Mouse (Mus musculus): ENCODE measurements at regions not wholly inside any gene's neighbourhood (a gene's known extent, or its start where the extent isn't known, plus 50 kb on each side); places are given as distances from the start of the nearest gene placed in this dataset.
"Not testable (repeated sequence)": the region's sequence is repeated elsewhere in the genome, so short reads cannot be mapped to it uniquely, and the experiment has no call there.

DNA sequence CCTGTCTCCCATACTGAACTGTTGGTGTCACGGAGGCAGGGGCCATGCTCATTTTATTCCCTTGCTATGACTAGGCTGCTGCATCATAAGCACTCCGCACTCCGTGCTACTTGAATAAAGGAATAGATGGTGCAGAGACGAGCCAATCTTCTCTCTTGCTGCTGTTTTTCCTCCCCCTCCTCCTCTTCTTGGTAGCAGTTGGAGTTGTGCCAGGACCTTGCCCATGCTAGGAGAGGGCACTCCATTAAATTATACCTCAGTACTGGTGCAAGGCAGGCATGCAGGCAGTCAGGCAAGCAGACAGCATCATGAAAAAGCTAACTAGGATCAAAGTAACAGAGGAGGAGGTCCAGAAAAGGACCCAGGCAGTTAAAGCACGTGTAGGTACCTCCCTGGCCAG, 96.6 kb upstream of the Gmds start:
- WGBS = 63% methylated on average over 5 of the region's 5 CpGs
- DNase-seq (ENCODE audit: low spot score) (no peak), ATAC-seq (ENCODE audit: low FRiP score) (peak; percentile 34; the same call in 1 of the 2 replicates)
- Histone ChIP-seq H3K27ac (no peak overlapping the region), H3K9me3 (ENCODE audit: control insufficient read depth, low read length) (no peaks in the 10 kb centered on the region), H3K4me3 (replicated peaks; ENCODE audit: low read length) (no peak overlapping the region), H3K27me3 (ENCODE audit: control insufficient read depth, insufficient read depth, low read length) (no peaks in the 10 kb centered on the region), H3K4me2 (replicated peaks) (no peak overlapping the region), H3K9ac (no peak overlapping the region), H3K4me1 (replicated peaks; ENCODE audit: control insufficient read depth, insufficient read depth, low read length) (no peaks in the 10 kb centered on the region), H3K36me3 (replicated peaks; ENCODE audit: control insufficient read depth, insufficient read depth) (no peaks in the 10 kb centered on the region)

DNA sequence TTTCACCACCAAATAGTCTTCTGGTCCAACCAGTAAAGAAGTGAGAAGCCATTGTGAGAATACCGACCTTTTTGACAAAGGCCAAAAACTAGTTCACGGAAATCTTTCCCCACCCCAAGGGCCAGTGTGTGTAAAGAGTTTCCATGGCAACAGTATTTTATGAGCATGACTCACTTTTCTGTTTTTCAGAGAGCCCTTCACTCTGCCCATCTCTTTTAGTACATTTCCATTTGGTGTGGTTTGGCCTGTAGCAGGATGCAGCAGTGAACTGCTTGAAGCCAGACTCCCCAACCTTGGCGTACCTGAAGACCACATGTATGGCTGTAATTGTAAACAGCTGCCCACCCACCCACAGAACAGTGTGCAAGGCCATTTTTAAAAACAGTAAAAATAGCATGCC, 89.9 kb upstream of the Gmds start:
- H3K4me3 ChIP-seq (replicated peaks; ENCODE audit: low read length) = no peak overlapping the region
- ATAC-seq (ENCODE audit: low FRiP score) = no peak

GRCm38 (mm10) chr13:32426906-32427305, 88.4 kb upstream of the Gmds start:
- Histone ChIP-seq H3K4me2 (replicated peaks) (no peak overlapping the region), H3K4me1 (replicated peaks; ENCODE audit: control insufficient read depth, insufficient read depth, low read length) (no peaks in the 10 kb centered on the region), H3K4me3 (replicated peaks; ENCODE audit: low read length) (no peak overlapping the region), H3K27ac (no peak overlapping the region), H3K9me3 (ENCODE audit: control insufficient read depth, low read length) (no peaks in the 10 kb centered on the region), H3K27me3 (ENCODE audit: control insufficient read depth, insufficient read depth, low read length) (no peaks in the 10 kb centered on the region), H3K9ac (no peak overlapping the region), H3K36me3 (replicated peaks; ENCODE audit: control insufficient read depth, insufficient read depth) (no peaks in the 10 kb centered on the region)
- ATAC-seq (ENCODE audit: low FRiP score) (no peak), DNase-seq (ENCODE audit: low spot score) (no peak)
- WGBS = 88% methylated on average over 13 of the region's 13 CpGs

More for the DNA sequence above, 89.9 kb upstream of the Gmds start:
- 45% methylated on average over 3 of the region's 3 CpGs for WGBS
- no peaks in the 10 kb centered on the region for H3K27me3 ChIP-seq (ENCODE audit: control insufficient read depth, insufficient read depth, low read length)
- no peaks in the 10 kb centered on the region for H3K4me1 ChIP-seq (replicated peaks; ENCODE audit: control insufficient read depth, insufficient read depth, low read length)
- DNase-seq (ENCODE audit: low spot score) = no peak
- H3K36me3 ChIP-seq (replicated peaks; ENCODE audit: control insufficient read depth, insufficient read depth) = no peaks in the 10 kb centered on the region
- H3K4me2 ChIP-seq (replicated peaks) = no peak overlapping the region
- H3K27ac ChIP-seq = no peak overlapping the region
- H3K9me3 ChIP-seq (ENCODE audit: control insufficient read depth, low read length) = no peaks in the 10 kb centered on the region
- H3K9ac ChIP-seq = no peak overlapping the region

GRCm38 (mm10) chr13:32426199-32426598, 87.7 kb upstream of the Gmds start:
- 73% methylated on average over 7 of the region's 7 CpGs for WGBS
- no peak for DNase-seq (ENCODE audit: low spot score)
- ATAC-seq (ENCODE audit: low FRiP score) = no peak

GRCm38 (mm10) chr13:32424543-32424942, 86.0 kb upstream of the Gmds start:
- not testable (repeated sequence) for H3K9ac ChIP-seq; ATAC-seq (ENCODE audit: low FRiP score); DNase-seq (ENCODE audit: low spot score); H3K36me3 ChIP-seq (replicated peaks; ENCODE audit: control insufficient read depth, insufficient read depth); H3K27ac ChIP-seq; H3K9me3 ChIP-seq (ENCODE audit: control insufficient read depth, low read length); H3K4me2 ChIP-seq (replicated peaks); H3K4me3 ChIP-seq (replicated peaks; ENCODE audit: low read length); H3K4me1 ChIP-seq (replicated peaks; ENCODE audit: control insufficient read depth, insufficient read depth, low read length); H3K27me3 ChIP-seq (ENCODE audit: control insufficient read depth, insufficient read depth, low read length)
- 92% methylated on average over 9 of the region's 9 CpGs for WGBS

More at GRCm38 (mm10) chr13:32426199-32426598, 87.7 kb upstream of the Gmds start:
- no peaks in the 10 kb centered on the region for H3K9me3 ChIP-seq (ENCODE audit: control insufficient read depth, low read length)
- H3K27ac ChIP-seq = no peak overlapping the region
- H3K4me2 ChIP-seq (replicated peaks) = no peak overlapping the region
- H3K27me3 ChIP-seq (ENCODE audit: control insufficient read depth, insufficient read depth, low read length) = no peaks in the 10 kb centered on the region
- H3K9ac ChIP-seq = no peak overlapping the region
- no peaks in the 10 kb centered on the region for H3K36me3 ChIP-seq (replicated peaks; ENCODE audit: control insufficient read depth, insufficient read depth)
- no peak overlapping the region for H3K4me3 ChIP-seq (replicated peaks; ENCODE audit: low read length)
- no peaks in the 10 kb centered on the region for H3K4me1 ChIP-seq (replicated peaks; ENCODE audit: control insufficient read depth, insufficient read depth, low read length)

DNA sequence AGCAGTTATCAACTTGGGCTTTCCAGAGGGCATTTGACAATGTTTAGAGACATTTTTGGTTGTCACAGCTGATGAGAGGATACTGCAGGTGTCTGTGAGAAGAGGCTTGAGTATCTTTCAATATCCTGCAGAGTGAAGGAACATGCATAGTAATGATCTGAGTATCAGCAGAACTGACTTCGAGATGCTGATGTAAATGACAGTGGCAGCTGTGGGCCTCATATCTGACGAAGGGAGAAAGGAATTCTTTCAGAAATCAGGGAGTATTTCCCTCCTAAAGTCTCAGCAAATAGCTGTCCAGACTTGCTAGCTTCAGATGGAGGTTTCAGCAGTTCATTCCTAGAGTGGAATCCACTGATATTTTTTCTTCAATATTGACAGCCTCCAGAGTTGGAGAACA, 83.9 kb upstream of the Gmds start:
- ATAC-seq (ENCODE audit: low FRiP score) (no peak), DNase-seq (ENCODE audit: low spot score) (no peak)
- H3K36me3 ChIP-seq (replicated peaks; ENCODE audit: control insufficient read depth, insufficient read depth) = no peaks in the 10 kb centered on the region
- H3K4me3 ChIP-seq (replicated peaks; ENCODE audit: low read length) = no peak overlapping the region
- H3K27ac ChIP-seq = no peak overlapping the region
- H3K4me1 ChIP-seq (replicated peaks; ENCODE audit: control insufficient read depth, insufficient read depth, low read length) = no peaks in the 10 kb centered on the region
- no peaks in the 10 kb centered on the region for H3K27me3 ChIP-seq (ENCODE audit: control insufficient read depth, insufficient read depth, low read length)
- 78% methylated on average over 2 of the region's 2 CpGs for WGBS
- no peaks in the 10 kb centered on the region for H3K9me3 ChIP-seq (ENCODE audit: control insufficient read depth, low read length)
- H3K4me2 ChIP-seq (replicated peaks) = no peak overlapping the region
- no peak overlapping the region for H3K9ac ChIP-seq

GRCm38 (mm10) chr13:32419326-32419725, 80.8 kb upstream of the Gmds start:
- no peak overlapping the region for H3K4me3 ChIP-seq (replicated peaks; ENCODE audit: low read length)
- no peaks in the 10 kb centered on the region for H3K36me3 ChIP-seq (replicated peaks; ENCODE audit: control insufficient read depth, insufficient read depth)
- no peak overlapping the region for H3K9ac ChIP-seq
- DNase-seq (ENCODE audit: low spot score) (no peak), ATAC-seq (ENCODE audit: low FRiP score) (no peak)
- 82% methylated on average over 6 of the region's 6 CpGs for WGBS
- no peaks in the 10 kb centered on the region for H3K4me1 ChIP-seq (replicated peaks; ENCODE audit: control insufficient read depth, insufficient read depth, low read length)
- no peaks in the 10 kb centered on the region for H3K27me3 ChIP-seq (ENCODE audit: control insufficient read depth, insufficient read depth, low read length)
- no peak overlapping the region for H3K4me2 ChIP-seq (replicated peaks)
- no peak overlapping the region for H3K27ac ChIP-seq
- H3K9me3 ChIP-seq (ENCODE audit: control insufficient read depth, low read length) = no peaks in the 10 kb centered on the region

DNA sequence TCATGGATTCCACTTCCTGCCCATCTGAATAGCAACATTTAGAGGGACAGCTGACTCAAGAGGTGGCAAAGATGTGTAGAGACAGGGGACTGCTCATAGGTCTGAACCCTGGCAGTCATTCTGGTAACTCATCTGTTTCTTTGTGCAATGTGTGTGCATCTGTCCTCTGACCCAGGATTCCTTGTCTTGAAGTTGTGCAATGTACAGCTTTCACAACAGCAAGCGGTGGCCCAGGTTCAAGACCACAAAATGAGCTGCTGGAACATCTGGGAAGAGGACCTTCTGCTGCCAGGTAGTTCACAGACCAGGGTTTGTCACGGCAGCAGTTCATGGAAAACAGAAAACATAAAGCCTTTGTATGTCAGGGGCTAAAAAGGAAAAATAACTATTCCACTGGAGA, 80.1 kb upstream of the Gmds start:
- Histone ChIP-seq H3K4me1 (replicated peaks; ENCODE audit: control insufficient read depth, insufficient read depth, low read length) (no peaks in the 10 kb centered on the region), H3K36me3 (replicated peaks; ENCODE audit: control insufficient read depth, insufficient read depth) (no peaks in the 10 kb centered on the region), H3K27ac (no peak overlapping the region), H3K4me2 (replicated peaks) (no peak overlapping the region), H3K9me3 (ENCODE audit: control insufficient read depth, low read length) (no peaks in the 10 kb centered on the region), H3K4me3 (replicated peaks; ENCODE audit: low read length) (no peak overlapping the region), H3K27me3 (ENCODE audit: control insufficient read depth, insufficient read depth, low read length) (no peaks in the 10 kb centered on the region), H3K9ac (no peak overlapping the region)
- no peak for ATAC-seq (ENCODE audit: low FRiP score)
- WGBS = 84% methylated on average over 2 of the region's 2 CpGs
- no peak for DNase-seq (ENCODE audit: low spot score)

- Histone ChIP-seq H3K9me3 (ENCODE audit: control insufficient read depth, low read length) (no peaks in the 10 kb centered on the region), H3K27ac (no peak overlapping the region)
Observed at GRCm38 (mm10) chr13:32417907-32418306, 79.4 kb upstream of the Gmds start.

GRCm38 (mm10) chr13:32411287-32411935, 72.9 kb upstream of the Gmds start:
- ATAC-seq (ENCODE audit: low FRiP score) = peak; percentile 59
- no peaks in the 10 kb centered on the region for H3K4me1 ChIP-seq (replicated peaks; ENCODE audit: control insufficient read depth, insufficient read depth, low read length)
- no peak overlapping the region for H3K27ac ChIP-seq
- H3K27me3 ChIP-seq (ENCODE audit: control insufficient read depth, insufficient read depth, low read length) = no peaks in the 10 kb centered on the region
- DNase-seq (ENCODE audit: low spot score) = peak; percentile 84
- no peak overlapping the region for H3K4me3 ChIP-seq (replicated peaks; ENCODE audit: low read length)
- no peaks in the 10 kb centered on the region for H3K9me3 ChIP-seq (ENCODE audit: control insufficient read depth, low read length)
- 50% methylated on average over 14 of the region's 14 CpGs for WGBS
- no peak overlapping the region for H3K9ac ChIP-seq
- H3K4me2 ChIP-seq (replicated peaks) = no peak overlapping the region
- no peaks in the 10 kb centered on the region for H3K36me3 ChIP-seq (replicated peaks; ENCODE audit: control insufficient read depth, insufficient read depth)

More at GRCm38 (mm10) chr13:32417907-32418306, 79.4 kb upstream of the Gmds start:
- ATAC-seq (ENCODE audit: low FRiP score) = no peak
- Histone ChIP-seq H3K4me1 (replicated peaks; ENCODE audit: control insufficient read depth, insufficient read depth, low read length) (no peaks in the 10 kb centered on the region), H3K9ac (no peak overlapping the region), H3K4me2 (replicated peaks) (no peak overlapping the region), H3K4me3 (replicated peaks; ENCODE audit: low read length) (no peak overlapping the region), H3K36me3 (replicated peaks; ENCODE audit: control insufficient read depth, insufficient read depth) (no peaks in the 10 kb centered on the region), H3K27me3 (ENCODE audit: control insufficient read depth, insufficient read depth, low read length) (no peaks in the 10 kb centered on the region)
- no peak for DNase-seq (ENCODE audit: low spot score)
